Mouse (Mus musculus) neural tube, embryonic 11.5 days (tissue): ENCODE data around the gene Elf2. TPM values are rescaled to one million over a fixed set of nuclear protein-coding genes. Genes with fewer than 3 reads are reported as not detected.
A peak's percentile ranks its signal among the peaks of the same experiment; 100 is the strongest.

Experiments used
- ATAC-seq: fragments of 200-750 bp; cut with Nextera tagmentation; 2 replicates; pipeline ENCODE4 v1.8.0; 2017; ENCODE audit warnings: moderate number of reproducible peaks, mild to moderate bottlenecking, moderate TSS enrichment, moderate library complexity; ENCODE audit not compliant: insufficient read depth, low FRiP score, low TSS enrichment
- DNase-seq: peaks from one replicate; pipeline ENCODE4 v3.0.0-alpha.2; 2015; ENCODE audit warnings: low spot score
- H3K27ac ChIP-seq: fragments of 300-500 bp; sonication (generic); 2 replicates; pipeline ENCODE4 v1.5.1; 2014; ENCODE audit warnings: low read depth, mild to moderate bottlenecking, low read length
- H3K27me3 ChIP-seq: fragments of 300-500 bp; sonication (generic); 2 replicates; pipeline ENCODE4 v1.6.1; 2014; ENCODE audit warnings: mild to moderate bottlenecking, low read length, mixed read lengths; ENCODE audit not compliant: control insufficient read depth, insufficient read depth
- H3K36me3 ChIP-seq: fragments of 300-500 bp; sonication (generic); 2 replicates; pipeline ENCODE4 v1.6.1; 2014; ENCODE audit warnings: mild to moderate bottlenecking, low read length, moderate library complexity, mixed read lengths; ENCODE audit not compliant: control insufficient read depth, insufficient read depth
- H3K4me1 ChIP-seq: fragments of 300-500 bp; sonication (generic); 2 replicates; pipeline ENCODE4 v1.6.1; 2014; ENCODE audit warnings: low read length, mixed read lengths; ENCODE audit not compliant: control insufficient read depth, insufficient read depth
- H3K4me2 ChIP-seq: fragments of 300-500 bp; sonication (generic); 2 replicates; pipeline ENCODE4 v1.6.1; 2014; ENCODE audit warnings: low read depth, mild to moderate bottlenecking, moderate library complexity
- H3K4me3 ChIP-seq: fragments of 300-500 bp; sonication (generic); 2 replicates; pipeline ENCODE4 v1.5.1; 2014; ENCODE audit warnings: low read depth, low read length
- H3K9ac ChIP-seq: fragments of 300-500 bp; sonication (generic); 2 replicates; pipeline ENCODE4 v1.6.1; 2014; ENCODE audit warnings: mild to moderate bottlenecking, low read length
- H3K9me3 ChIP-seq: fragments of 300-500 bp; sonication (generic); 2 replicates; pipeline ENCODE4 v1.6.1; 2016; ENCODE audit warnings: low read length; ENCODE audit not compliant: control insufficient read depth
- WGBS: fragments of 180-500 bp; shearing (Covaris S2); extraction: QIAGEN DNeasy Blood & Tissue Kit; methylation state at CpG from one replicate; pipeline ENCODE4 v1.1.7; 2014; 5-methylcytosine and 5-hydroxymethylcytosine counted together
- polyA plus RNA-seq: library from polyadenylated mRNA; unstranded; fragments of >200 nt; fragmentation: Nextera tagmentation; extraction: Ambion mirVana; gene quantifications from 2 replicates; pipeline ENCODE4 v1.2.1, GENCODE M21; 2014

Elf2 gene
- polyA plus RNA-seq, 1 experiment from 2014 or later, result 47.3 TPM

DNA sequence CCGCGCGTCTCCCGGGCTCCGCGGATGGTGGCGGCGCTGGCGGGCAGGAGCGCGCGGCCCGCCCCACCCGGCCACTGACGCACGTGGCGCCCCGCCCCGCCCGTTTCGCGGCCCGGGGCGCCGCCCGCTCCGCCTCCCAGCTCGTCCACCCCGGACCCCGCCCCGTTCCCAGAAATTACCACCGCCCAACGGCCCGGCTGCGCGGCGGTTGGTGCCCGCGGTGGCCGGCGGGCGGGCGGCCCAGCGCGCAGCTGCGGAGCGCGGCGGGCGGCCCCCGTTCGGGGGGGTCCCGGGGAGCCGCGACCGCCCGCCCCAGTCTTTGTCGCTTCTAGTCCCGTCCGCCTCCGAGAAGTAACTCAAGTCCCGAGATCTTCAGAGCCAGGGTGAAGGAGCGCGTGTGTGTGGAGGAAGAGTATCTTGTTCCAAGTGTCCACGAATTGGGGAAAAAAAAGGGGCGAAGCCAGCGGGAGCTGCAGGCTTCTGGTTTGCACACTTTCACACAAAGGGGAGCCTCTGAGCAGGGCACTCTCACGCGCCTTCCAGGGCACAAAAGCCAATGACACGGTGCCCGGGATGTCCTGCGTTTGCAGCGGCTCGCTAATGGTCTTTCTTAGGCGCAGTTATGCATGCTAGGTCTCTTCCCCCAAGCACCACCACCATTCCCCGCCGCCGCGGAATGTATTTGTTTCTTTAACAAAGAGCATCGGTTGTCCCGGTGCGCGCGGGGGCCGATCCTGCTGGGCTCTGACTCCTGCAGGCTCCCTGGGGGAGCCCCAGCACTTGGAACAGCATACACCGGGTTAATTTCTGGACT, 1.0 kb upstream of the Elf2 start:
- Histone ChIP-seq H3K27me3 (no peaks in the 10 kb centered on the region), H3K27ac (peak overlapping the region; percentile 100), H3K4me2 (peak overlapping the region; percentile 86), H3K4me1 (0 out of 2 replicates have a peak, but pooled peaks cover 4% of the 10 kb centered on the region), H3K4me3 (peak overlapping the region; percentile 82), H3K9ac (peak overlapping the region; percentile 98), H3K9me3 (no peaks in the 10 kb centered on the region), H3K36me3 (no peaks in the 10 kb centered on the region)
- WGBS, result 0% methylated on average over 50 of the region's 86 CpGs
- DNase-seq (peak; percentile 91), ATAC-seq (peak; percentile 77)

GRCm38 (mm10) chr3:51339734-51340551, 520 bp downstream of the Elf2 start:
- 0 out of 2 replicates have a peak, but pooled peaks cover 4% of the 10 kb centered on the region for H3K4me1 ChIP-seq
- peak overlapping the region; percentile 82 for H3K4me3 ChIP-seq
- no peaks in the 10 kb centered on the region for H3K36me3 ChIP-seq
- DNase-seq, result peak; percentile 51
- H3K9ac ChIP-seq, result peak overlapping the region; percentile 98
- H3K9me3 ChIP-seq, result no peaks in the 10 kb centered on the region
- peak overlapping the region; percentile 100 for H3K27ac ChIP-seq
- H3K27me3 ChIP-seq, result no peaks in the 10 kb centered on the region
- peak; percentile 32 for ATAC-seq
- whole genome bisulfite sequencing, result under 1% methylated on average over 52 of the region's 113 CpGs
- peak overlapping the region; percentile 86 for H3K4me2 ChIP-seq

GRCm38 (mm10) chr3:51339378-51339733, 1.1 kb downstream of the Elf2 start:
- peak overlapping the region; percentile 98 for H3K9ac ChIP-seq
- H3K4me3 ChIP-seq, result peak overlapping the region; percentile 82
- H3K36me3 ChIP-seq, result no peaks in the 10 kb centered on the region
- peak overlapping the region; percentile 100 for H3K27ac ChIP-seq
- 0 out of 2 replicates have a peak, but pooled peaks cover 4% of the 10 kb centered on the region for H3K4me1 ChIP-seq
- H3K9me3 ChIP-seq, result no peaks in the 10 kb centered on the region
- H3K27me3 ChIP-seq, result no peaks in the 10 kb centered on the region
- DNase-seq, result no peak
- 3% methylated on average over 9 of the region's 9 CpGs for WGBS
- ATAC-seq, result no peak
- H3K4me2 ChIP-seq, result peak overlapping the region; percentile 86

DNA sequence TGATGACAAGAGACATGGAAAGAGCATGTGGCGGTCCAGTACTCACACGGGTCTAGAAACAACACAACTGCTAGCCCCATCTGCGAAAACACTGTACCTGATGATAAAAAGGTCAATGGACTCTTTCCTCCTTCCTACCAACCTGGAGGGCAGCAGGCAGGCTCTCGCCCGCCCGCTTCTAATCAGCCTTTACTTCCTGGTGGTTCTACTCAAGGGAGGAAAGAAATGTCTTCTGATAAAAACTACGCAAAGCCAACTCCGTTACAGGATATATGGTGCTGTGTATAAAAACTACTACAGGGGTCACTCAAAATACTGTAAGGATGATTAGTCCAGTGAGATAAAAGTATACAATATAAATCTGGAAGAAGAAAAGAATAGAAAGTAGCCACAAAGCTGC, 5.1 kb downstream of the Elf2 start:
- H3K4me2 ChIP-seq, result no peak overlapping the region
- DNase-seq, result no peak
- H3K4me1 ChIP-seq, result 0 out of 2 replicates have a peak, but pooled peaks cover 4% of the 10 kb centered on the region
- 95% methylated on average over 8 of the region's 8 CpGs for WGBS
- no peak overlapping the region for H3K9ac ChIP-seq
- ATAC-seq, result no peak
- no peaks in the 10 kb centered on the region for H3K36me3 ChIP-seq
- no peaks in the 10 kb centered on the region for H3K9me3 ChIP-seq
- H3K4me3 ChIP-seq, result no peak overlapping the region
- H3K27ac ChIP-seq, result no peak overlapping the region
- H3K27me3 ChIP-seq, result no peaks in the 10 kb centered on the region

DNA sequence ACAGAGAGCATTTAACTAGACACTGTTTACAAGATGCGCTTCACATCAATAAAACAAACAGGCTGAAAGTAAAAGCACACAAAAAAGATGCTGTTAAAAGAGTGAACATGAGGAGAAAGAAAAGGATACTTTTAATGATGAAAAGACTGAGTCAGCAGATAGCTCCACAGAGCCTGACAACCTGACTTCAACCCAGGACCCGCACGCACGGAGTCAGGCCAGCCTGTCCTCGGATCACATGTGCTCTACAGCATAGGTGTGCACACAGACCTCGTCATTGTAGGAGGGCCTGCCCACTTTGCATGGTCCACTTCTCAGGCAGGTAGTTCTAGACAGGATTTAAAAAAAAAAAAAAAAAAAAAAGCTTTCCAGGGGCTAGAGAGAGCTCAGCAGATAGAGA, 6.5 kb downstream of the Elf2 start:
- no peaks in the 10 kb centered on the region for H3K9me3 ChIP-seq
- ATAC-seq, result no peak
- no peak for DNase-seq
- WGBS, result 78% methylated on average over 6 of the region's 6 CpGs
- no peak overlapping the region for H3K4me2 ChIP-seq
- no peaks in the 10 kb centered on the region for H3K27me3 ChIP-seq
- no peaks in the 10 kb centered on the region for H3K36me3 ChIP-seq
- 0 out of 2 replicates have a peak, but pooled peaks cover 4% of the 10 kb centered on the region for H3K4me1 ChIP-seq
- no peak overlapping the region for H3K9ac ChIP-seq
- H3K4me3 ChIP-seq, result no peak overlapping the region
- H3K27ac ChIP-seq, result no peak overlapping the region

DNA sequence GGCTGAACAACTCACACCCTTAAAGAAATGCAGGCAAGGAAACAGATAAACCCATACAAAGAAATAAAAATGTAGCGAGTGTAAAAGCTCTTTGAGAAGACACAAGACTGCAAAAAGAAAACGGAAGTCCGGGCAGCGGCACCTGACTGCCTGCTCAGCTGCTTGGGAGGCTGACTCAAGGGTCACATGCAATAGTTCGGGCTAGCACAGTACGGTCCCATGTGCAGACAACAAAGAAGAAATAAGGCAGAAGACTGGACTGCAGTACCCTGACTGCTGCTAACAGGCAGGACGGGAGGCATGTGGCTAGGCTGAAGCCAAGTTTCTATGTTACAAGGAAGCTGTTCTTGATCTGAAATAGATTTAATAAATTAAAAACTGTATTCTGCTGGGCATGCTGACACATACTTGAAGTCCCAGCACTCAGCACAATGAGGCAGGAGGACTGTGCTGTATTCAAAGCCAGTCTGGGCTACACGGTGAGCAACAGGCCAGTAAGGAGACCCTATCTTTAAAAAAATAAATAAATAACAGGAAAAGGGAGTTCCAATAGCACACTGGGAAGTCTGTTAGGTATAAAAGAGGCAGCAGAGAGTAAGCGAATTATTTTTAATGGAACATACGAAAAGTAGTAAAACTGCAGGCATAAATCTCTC, 7.1 kb downstream of the Elf2 start:
- Histone ChIP-seq H3K4me3 (no peak overlapping the region), H3K9me3 (no peaks in the 10 kb centered on the region), H3K27ac (no peak overlapping the region), H3K4me2 (no peak overlapping the region), H3K36me3 (no peaks in the 10 kb centered on the region), H3K4me1 (0 out of 2 replicates have a peak, but pooled peaks cover 2% of the 10 kb centered on the region), H3K27me3 (no peaks in the 10 kb centered on the region), H3K9ac (no peak overlapping the region)
- no peak for DNase-seq
- ATAC-seq, result no peak
- WGBS, result 64% methylated on average over 10 of the region's 10 CpGs

DNA sequence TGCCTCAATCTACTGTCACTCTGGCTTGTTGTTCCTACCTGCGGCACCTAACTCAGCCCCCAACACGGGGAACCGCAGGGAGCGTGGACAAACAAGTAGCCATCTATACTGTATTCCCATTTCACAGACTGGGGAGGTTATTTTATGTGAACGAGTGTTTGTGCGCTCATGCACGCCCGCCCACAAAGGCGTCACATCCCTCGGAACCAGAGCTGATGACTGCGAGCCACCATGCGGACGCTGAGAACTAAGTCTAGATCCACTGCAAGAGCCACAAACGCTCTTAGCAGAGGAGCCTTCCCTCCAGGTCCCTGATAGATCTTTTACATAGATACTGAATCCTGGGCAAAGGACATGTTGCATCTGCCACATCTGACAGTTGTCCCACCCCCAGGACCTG, 10.4 kb downstream of the Elf2 start:
- ATAC-seq, result no peak
- no peak for DNase-seq
- Histone ChIP-seq H3K4me2 (no peak overlapping the region), H3K27me3 (no peaks in the 10 kb centered on the region), H3K4me3 (no peak overlapping the region), H3K36me3 (peaks cover 3% of the 10 kb centered on the region; the same call in 1 of the 2 replicates), H3K4me1 (no peaks in the 10 kb centered on the region), H3K9ac (no peak overlapping the region), H3K9me3 (no peaks in the 10 kb centered on the region), H3K27ac (no peak overlapping the region)
- 90% methylated on average over 14 of the region's 14 CpGs for WGBS

DNA sequence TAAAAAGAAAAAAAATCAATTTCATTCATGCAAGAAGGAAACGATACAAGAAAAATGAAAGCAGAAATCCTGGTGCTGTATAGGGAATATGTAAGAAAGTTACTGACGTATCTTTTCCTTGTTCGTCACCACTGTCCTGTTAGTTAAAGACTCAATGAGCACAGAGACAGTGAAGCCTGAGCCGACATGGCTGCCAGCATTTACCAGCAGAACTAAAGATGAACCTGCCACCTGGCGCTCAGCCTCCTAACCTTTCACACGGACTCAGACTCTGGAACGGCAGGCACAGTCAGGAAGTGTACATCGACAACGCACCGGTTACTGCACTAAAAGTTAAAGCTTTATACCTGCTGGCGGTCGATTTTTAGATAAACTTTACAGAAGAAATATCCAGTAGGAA, 11.9 kb downstream of the Elf2 start:
- Histone ChIP-seq H3K27ac (no peak overlapping the region), H3K27me3 (no peaks in the 10 kb centered on the region), H3K4me1 (no peaks in the 10 kb centered on the region), H3K4me3 (no peak overlapping the region), H3K36me3 (peaks cover 4% of the 10 kb centered on the region; the same call in 1 of the 2 replicates), H3K9ac (no peak overlapping the region), H3K4me2 (no peak overlapping the region), H3K9me3 (no peaks in the 10 kb centered on the region)
- no peak for ATAC-seq
- 95% methylated on average over 12 of the region's 12 CpGs for WGBS
- DNase-seq, result no peak
